Mouse (Mus musculus): ENCODE results near the gene Lrig1.

- TF ChIP-seq POLR2A (IDR thresholded peaks at IDR 0.05; ENCODE audit: borderline replicate concordance, control insufficient read depth, low read depth, low read length) (no peak), CTCF (IDR thresholded peaks at IDR 0.05; ENCODE audit: control insufficient read depth, insufficient read depth, low read length) (no peak)
Observed at GRCm38 (mm10) chr6:94601811-94602210, 98.1 kb downstream of the Lrig1 start.

All from bone marrow, adult 2 months (tissue).